ENCODE assay signal across 10 mouse cellular contexts in the genomic region with DNA sequence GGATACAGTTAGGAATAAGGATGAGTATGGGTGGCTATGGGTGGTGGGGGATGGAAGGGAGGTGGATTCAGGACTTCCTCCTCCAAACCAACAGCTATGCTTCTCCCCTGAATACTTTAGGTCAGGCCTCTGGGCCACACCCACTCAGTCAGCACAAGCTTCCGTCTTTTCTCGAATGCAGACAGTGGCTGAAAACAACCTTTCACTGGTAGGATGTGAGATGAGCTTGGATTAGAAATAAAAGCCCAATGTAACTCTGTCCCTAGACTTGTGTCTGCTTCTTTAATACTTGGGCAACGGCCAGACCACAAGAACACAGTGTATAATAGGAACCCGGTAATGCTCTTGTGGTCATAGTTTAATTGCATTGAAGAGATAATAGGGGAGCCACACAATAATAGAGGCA. TPM values are rescaled to one million over a fixed set of nuclear protein-coding genes. Genes with fewer than 3 reads are reported as not detected.
DNase-seq lines count a peak whose midpoint lies in the region; ATAC-seq lines count a peak whose summit lies in the region.
"Had no signal": no experiment of that assay in that cellular context is flagged by ENCODE, and none has a peak within 500 bp of the region (broad histone marks: within the 10 kb centered on the region; RNA-seq: fewer than 3 reads in every experiment).

No protein-coding gene starts in this region.

- no peaks in the 10 kb centered on the region for H3K36me3 ChIP-seq in macrophage (ENCODE audit: inconsistent target)
- H3K36me3 ChIP-seq in forebrain, embryonic 10.5 days (replicated peaks), result no peaks in the 10 kb centered on the region
- H3K36me3 ChIP-seq: forebrain, embryonic 12.5 days had no signal

- no peaks in the 10 kb centered on the region for H3K27me3 ChIP-seq in forebrain, embryonic 10.5 days (ENCODE audit: poor library complexity, severe bottlenecking)
- H3K27me3 ChIP-seq: forebrain, embryonic 12.5 days had no signal

- 4% methylated on average over 4 of the region's 4 CpGs for WGBS in macrophage (ENCODE audit: missing documents)
- 71% methylated on average over 4 of the region's 4 CpGs for WGBS in forebrain, embryonic 10.5 days

- no peak overlapping the region for H3K4me3 ChIP-seq in macrophage (ENCODE audit: inconsistent target)
- H3K4me3 ChIP-seq in forebrain, embryonic 10.5 days, result no peak overlapping the region
- H3K4me3 ChIP-seq: forebrain, embryonic 12.5 days had no signal

- no peaks in the 10 kb centered on the region for H3K79me2 ChIP-seq in macrophage (ENCODE audit: inconsistent target)

- no peaks in the 10 kb centered on the region for H3K9me3 ChIP-seq in forebrain, embryonic 10.5 days
- H3K9me3 ChIP-seq: forebrain, embryonic 12.5 days had no signal

- peak; percentile 93 for ATAC-seq in common myeloid progenitor, adult 5-6 weeks (replicated peaks; ENCODE audit: low read depth, poor library complexity, severe bottlenecking)

- DNase-seq in thymus, postnatal 25 days, result peak; percentile 9
- no peak for DNase-seq in thymus, postnatal 0 days (ENCODE audit: low spot score)
- no peak for DNase-seq in embryo, embryonic 10.5 days (ENCODE audit: low spot score)
- DNase-seq in forebrain, embryonic 10.5 days (ENCODE audit: extremely low spot score, low spot score), result no peak
- no peak for DNase-seq in ovary, postnatal 36 days (ENCODE audit: low spot score)
- DNase-seq: heart, postnatal 4 days; kidney, postnatal 4 days had no signal

- H3K27ac ChIP-seq in macrophage, result 0 out of 2 replicates have a peak overlapping the region, but pooled peaks have one; percentile 1
- H3K27ac ChIP-seq in forebrain, embryonic 10.5 days, result no peak overlapping the region
- H3K27ac ChIP-seq: forebrain, embryonic 12.5 days had no signal

- H3K4me1 ChIP-seq in forebrain, embryonic 10.5 days, result peaks cover 12% of the 10 kb centered on the region

RNA-seq across cellular contexts. Expression of a gene that starts 10.6 kb away (rescaled TPM):
- polyA plus RNA-seq in thymus, postnatal 0 days (2015; fragmentation: Nextera tagmentation; extraction: Ambion mirVana), result 27.5 and 27.7 TPM in 2 replicates
- 74.7 and 76.7 TPM in 2 replicates for total RNA-seq in common myeloid progenitor, adult 5-6 weeks (2017)
- total RNA-seq in macrophage (2018; cell fraction: chromatin; rRNA removed), result 10 to 100 TPM in 17 of 26 experiments, 1 to 10 TPM in 9; 2.4 to 35.4 (median 16.0) TPM
- 10 to 100 TPM; 20.4 to 90.2 (median 55.5) TPM for total RNA-seq in macrophage (2018; cell fraction: cytosol; rRNA removed)
- 10 to 100 TPM; 16.1 to 86.3 (median 45.0) TPM for total RNA-seq in macrophage (2018; cell fraction: nucleus; rRNA removed)
- polyA plus RNA-seq in macrophage (2018), result 32.1 to 68.0 TPM (median 36.0 TPM) in 3 replicates
- polyA plus RNA-seq in forebrain, embryonic 10.5 days (2016; fragmentation: Nextera tagmentation; extraction: Ambion mirVana), result 3.2 and 5.0 TPM in 2 replicates

RNA-seq across cellular contexts. Expression of a gene that starts 11.0 kb away (rescaled TPM):
- polyA plus RNA-seq in thymus, postnatal 0 days (2015; fragmentation: Nextera tagmentation; extraction: Ambion mirVana), result 0.33 and 0.46 TPM in 2 replicates
- 0.41 and 2.1 TPM in 2 replicates for total RNA-seq in common myeloid progenitor, adult 5-6 weeks (2017)
- under 1 TPM in 21 of 26 experiments, not detected in 5; 0.12 to 0.92 (median 0.30) TPM for total RNA-seq in macrophage (2018; cell fraction: chromatin; rRNA removed)
- total RNA-seq in macrophage (2018; cell fraction: cytosol; rRNA removed), result under 1 TPM in 19 of 26 experiments, not detected in 7; under 0.01 to 0.19 (median 0.05) TPM
- total RNA-seq in macrophage (2018; cell fraction: nucleus; rRNA removed), result under 1 TPM in 14 of 26 experiments, not detected in 12; 0.06 to 0.37 (median 0.22) TPM
- 0.03 to 0.05 TPM in 2 of 3 replicates, not detected in the other for polyA plus RNA-seq in macrophage (2018)
- polyA plus RNA-seq in forebrain, embryonic 10.5 days (2016; fragmentation: Nextera tagmentation; extraction: Ambion mirVana), result 6.3 and 6.6 TPM in 2 replicates
